Mouse (Mus musculus) midbrain, embryonic 16.5 days (tissue): ENCODE data around the gene Ramp1. TPM values are rescaled to one million over a fixed set of nuclear protein-coding genes. Genes with fewer than 3 reads are reported as not detected.

Experiments
- ATAC-seq: fragments of 200-750 bp; cut with Nextera tagmentation; 2 replicates; pipeline ENCODE4 v1.8.0; 2017; ENCODE audit warnings: moderate TSS enrichment
- H3K27ac ChIP-seq: fragments of 300-500 bp; sonication (generic); 2 replicates; pipeline ENCODE4 v1.5.1; 2014; ENCODE audit warnings: mild to moderate bottlenecking, low read length, mixed read lengths
- H3K27me3 ChIP-seq: fragments of 300-500 bp; sonication (generic); 2 replicates; pipeline ENCODE4 v1.6.1; 2014; ENCODE audit warnings: low read depth, low read length, mixed read lengths; ENCODE audit not compliant: control insufficient read depth, insufficient read depth
- H3K36me3 ChIP-seq: fragments of 300-500 bp; sonication (generic); 2 replicates; pipeline ENCODE4 v1.6.1; 2014; ENCODE audit warnings: mild to moderate bottlenecking, low read length, moderate library complexity, mixed read lengths; ENCODE audit not compliant: control insufficient read depth, insufficient read depth
- H3K4me1 ChIP-seq: fragments of 300-500 bp; sonication (generic); 2 replicates; pipeline ENCODE4 v1.6.1; 2014; ENCODE audit warnings: mild to moderate bottlenecking, low read length, mixed read lengths; ENCODE audit not compliant: control insufficient read depth, insufficient read depth
- H3K4me2 ChIP-seq: fragments of 300-500 bp; sonication (generic); 2 replicates; pipeline ENCODE4 v1.6.1; 2014; ENCODE audit warnings: mild to moderate bottlenecking, low read length, mixed read lengths
- H3K4me3 ChIP-seq: fragments of 300-500 bp; sonication (generic); 2 replicates; pipeline ENCODE4 v1.5.1; 2014; ENCODE audit warnings: low read depth, mild to moderate bottlenecking, low read length, moderate library complexity, mixed read lengths
- H3K9ac ChIP-seq: fragments of 300-500 bp; sonication (generic); 2 replicates; pipeline ENCODE4 v1.6.1; 2014; ENCODE audit warnings: low read depth, low read length, mixed read lengths
- H3K9me3 ChIP-seq: fragments of 300-500 bp; sonication (generic); replicated peaks from 2 replicates; pipeline ENCODE4 v1.6.1; 2014; ENCODE audit warnings: mild to moderate bottlenecking, low read length, mixed read lengths; ENCODE audit not compliant: control insufficient read depth, poor library complexity, severe bottlenecking
- WGBS: fragments of 180-500 bp; shearing (Covaris S2); extraction: QIAGEN DNeasy Blood & Tissue Kit; methylation state at CpG from one replicate; pipeline ENCODE4 v1.1.7; 2014; 5-methylcytosine and 5-hydroxymethylcytosine counted together
- polyA plus RNA-seq: library from polyadenylated mRNA; unstranded; fragments of >200 nt; fragmentation: Nextera tagmentation; extraction: Ambion mirVana; gene quantifications from 2 replicates; pipeline ENCODE4 v1.2.1, GENCODE M21; 2015

Gene Ramp1
- polyA plus RNA-seq, 1 experiment from 2014 or later, result 14.0 TPM

- 78% methylated on average over 5 of the region's 5 CpGs for WGBS
Observed at GRCm38 (mm10) chr1:91206873-91207272, 27.3 kb downstream of the Ramp1 start.

GRCm38 (mm10) chr1:91207334-91208074 is 27.9 kb downstream of the Ramp1 start:
- 77% methylated on average over 3 of the region's 3 CpGs for WGBS
- H3K4me2 ChIP-seq, result no peak overlapping the region
- H3K27ac ChIP-seq, result no peak overlapping the region
- H3K36me3 ChIP-seq, result no peaks in the 10 kb centered on the region
- no peaks in the 10 kb centered on the region for H3K27me3 ChIP-seq
- H3K4me1 ChIP-seq, result peaks cover 4% of the 10 kb centered on the region; the same call in 1 of the 2 replicates
- H3K4me3 ChIP-seq, result no peak overlapping the region
- no peak for ATAC-seq
- no peaks in the 10 kb centered on the region for H3K9me3 ChIP-seq
- no peak overlapping the region for H3K9ac ChIP-seq

More at GRCm38 (mm10) chr1:91206873-91207272, 27.3 kb downstream of the Ramp1 start:
- Histone ChIP-seq H3K9ac (no peak overlapping the region), H3K4me2 (no peak overlapping the region), H3K27ac (no peak overlapping the region), H3K27me3 (no peaks in the 10 kb centered on the region), H3K4me3 (no peak overlapping the region), H3K36me3 (no peaks in the 10 kb centered on the region), H3K4me1 (no peaks in the 10 kb centered on the region), H3K9me3 (no peaks in the 10 kb centered on the region)
- ATAC-seq, result no peak

GRCm38 (mm10) chr1:91209343-91209742 is 29.7 kb downstream of the Ramp1 start:
- no peaks in the 10 kb centered on the region for H3K9me3 ChIP-seq
- peaks cover 4% of the 10 kb centered on the region; the same call in 1 of the 2 replicates for H3K4me1 ChIP-seq
- peak; percentile 73 for ATAC-seq
- H3K9ac ChIP-seq, result 0 out of 2 replicates have a peak overlapping the region, but pooled peaks have one; percentile 10
- H3K4me3 ChIP-seq, result no peak overlapping the region
- 73% methylated on average over 6 of the region's 6 CpGs for WGBS
- H3K27ac ChIP-seq, result peak overlapping the region; percentile 83
- H3K36me3 ChIP-seq, result no peaks in the 10 kb centered on the region
- H3K4me2 ChIP-seq, result no peak overlapping the region
- no peaks in the 10 kb centered on the region for H3K27me3 ChIP-seq

DNA sequence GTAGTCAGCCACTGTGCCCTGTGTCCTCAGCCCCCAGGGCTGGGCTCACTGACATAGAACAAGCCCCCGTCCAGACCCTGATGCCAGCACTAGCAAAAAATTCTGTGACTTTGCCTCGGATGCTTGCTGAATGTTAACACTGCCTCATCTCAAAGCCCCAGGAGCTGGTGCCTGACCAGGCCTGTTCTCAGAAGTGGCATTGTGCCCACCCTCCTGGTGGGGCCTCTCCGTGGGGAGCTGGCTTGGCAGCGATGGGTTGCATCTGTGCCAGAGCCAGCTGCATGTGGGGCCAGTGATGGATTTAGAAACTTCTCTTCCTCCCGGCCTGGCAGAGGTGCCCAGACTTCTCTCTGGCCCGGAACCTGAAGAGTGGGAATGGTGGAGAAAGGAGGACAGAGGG is 30.2 kb downstream of the Ramp1 start:
- H3K4me2 ChIP-seq, result no peak overlapping the region

DNA sequence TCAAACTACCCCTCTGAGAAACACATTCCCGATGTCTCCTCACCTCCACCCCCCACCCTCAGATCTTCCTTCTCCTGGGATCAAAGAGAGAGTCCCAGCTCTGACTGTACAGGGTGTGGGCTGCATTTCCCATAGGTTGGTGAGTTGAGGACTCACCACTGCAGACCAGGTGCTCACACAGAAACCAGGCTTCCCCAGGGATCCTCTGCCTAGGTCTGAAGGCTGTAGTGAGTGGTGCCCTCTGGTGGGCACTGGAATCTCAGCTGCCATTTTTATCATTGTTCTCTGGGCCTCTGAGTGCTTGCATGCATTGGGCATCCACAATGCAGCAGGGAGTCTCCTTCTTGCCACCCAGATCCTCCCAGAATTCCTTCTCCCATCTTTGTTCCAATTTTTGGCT is 31.5 kb downstream of the Ramp1 start:
- Histone ChIP-seq H3K9ac (no peak overlapping the region), H3K36me3 (no peaks in the 10 kb centered on the region), H3K4me3 (no peak overlapping the region), H3K27ac (no peak overlapping the region; the same call in none of the 2 replicates), H3K4me1 (peaks cover 4% of the 10 kb centered on the region; the same call in 1 of the 2 replicates), H3K9me3 (no peaks in the 10 kb centered on the region), H3K27me3 (no peaks in the 10 kb centered on the region), H3K4me2 (no peak overlapping the region)
- 94% methylated on average over 1 of the region's 1 CpGs for WGBS
- no peak for ATAC-seq

More for the DNA sequence above, 30.2 kb downstream of the Ramp1 start:
- peak overlapping the region; percentile 83 for H3K27ac ChIP-seq
- no peaks in the 10 kb centered on the region for H3K27me3 ChIP-seq
- no peaks in the 10 kb centered on the region for H3K36me3 ChIP-seq
- H3K9ac ChIP-seq, result 0 out of 2 replicates have a peak overlapping the region, but pooled peaks have one; percentile 10
- peaks cover 4% of the 10 kb centered on the region; the same call in 1 of the 2 replicates for H3K4me1 ChIP-seq
- peak; percentile 88 for ATAC-seq
- H3K9me3 ChIP-seq, result no peaks in the 10 kb centered on the region
- 73% methylated on average over 6 of the region's 6 CpGs for WGBS
- no peak overlapping the region for H3K4me3 ChIP-seq

DNA sequence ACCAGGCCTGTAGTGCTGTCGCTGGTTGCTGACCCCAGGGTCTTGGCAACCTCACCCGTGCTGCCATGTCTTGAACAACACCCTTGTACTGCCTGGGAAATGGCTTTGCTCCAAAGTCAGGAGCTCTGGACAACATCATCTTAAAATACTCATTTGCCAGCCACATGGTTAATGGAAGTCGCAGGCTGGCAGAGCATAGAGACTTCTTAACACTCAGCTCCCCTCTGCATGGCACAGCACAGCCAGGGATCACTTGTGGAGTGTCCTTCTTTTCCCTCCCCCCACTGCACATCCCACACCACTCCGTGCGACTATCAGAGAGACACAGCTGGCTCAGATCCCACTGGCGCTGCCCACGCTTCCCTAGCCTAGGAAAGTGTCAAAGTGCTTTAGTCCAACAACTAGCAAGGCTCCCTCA is 32.0 kb downstream of the Ramp1 start:
- Histone ChIP-seq H3K4me1 (peaks cover 4% of the 10 kb centered on the region; the same call in 1 of the 2 replicates), H3K9ac (no peak overlapping the region), H3K4me3 (no peak overlapping the region), H3K27me3 (no peaks in the 10 kb centered on the region), H3K9me3 (no peaks in the 10 kb centered on the region), H3K27ac (peak overlapping the region; percentile 64), H3K4me2 (no peak overlapping the region), H3K36me3 (no peaks in the 10 kb centered on the region)
- ATAC-seq, result no peak
- 70% methylated on average over 7 of the region's 7 CpGs for WGBS

GRCm38 (mm10) chr1:91215264-91215663 is 35.6 kb downstream of the Ramp1 start:
- H3K4me3 ChIP-seq, result no peak overlapping the region
- H3K36me3 ChIP-seq, result no peaks in the 10 kb centered on the region
- no peak for ATAC-seq
- H3K9ac ChIP-seq, result no peak overlapping the region
- H3K4me1 ChIP-seq, result peaks cover 4% of the 10 kb centered on the region; the same call in 1 of the 2 replicates
- WGBS, result 85% methylated on average over 1 of the region's 1 CpGs
- no peaks in the 10 kb centered on the region for H3K9me3 ChIP-seq
- H3K4me2 ChIP-seq, result no peak overlapping the region
- no peaks in the 10 kb centered on the region for H3K27me3 ChIP-seq
- H3K27ac ChIP-seq, result no peak overlapping the region

DNA sequence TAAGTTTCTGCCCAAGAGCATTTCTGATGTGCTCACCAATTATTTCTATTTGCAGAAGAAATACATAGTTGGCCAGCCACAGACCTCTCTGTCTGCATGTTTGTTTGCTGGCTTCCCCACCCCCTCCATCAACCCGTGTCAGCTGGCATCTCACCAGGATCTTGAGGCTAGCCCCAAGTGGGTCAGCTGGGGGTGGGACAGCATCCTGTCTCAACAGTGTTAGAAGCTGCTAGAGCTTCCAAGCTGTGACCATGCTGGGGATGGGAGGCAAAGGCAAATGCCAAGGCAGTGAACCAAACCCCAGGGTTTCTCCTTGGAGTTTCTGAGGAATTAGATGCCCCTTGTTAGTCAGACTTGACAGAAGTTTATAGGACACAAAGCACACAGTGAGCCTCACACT is 36.4 kb downstream of the Ramp1 start:
- no peak overlapping the region for H3K4me3 ChIP-seq
- WGBS, result 61% methylated on average over 1 of the region's 1 CpGs
- H3K27ac ChIP-seq, result no peak overlapping the region
- H3K27me3 ChIP-seq, result no peaks in the 10 kb centered on the region
- ATAC-seq, result no peak
- no peaks in the 10 kb centered on the region for H3K36me3 ChIP-seq
- H3K9ac ChIP-seq, result no peak overlapping the region
- peaks cover 4% of the 10 kb centered on the region; the same call in 1 of the 2 replicates for H3K4me1 ChIP-seq
- no peak overlapping the region for H3K4me2 ChIP-seq
- H3K9me3 ChIP-seq, result no peaks in the 10 kb centered on the region

DNA sequence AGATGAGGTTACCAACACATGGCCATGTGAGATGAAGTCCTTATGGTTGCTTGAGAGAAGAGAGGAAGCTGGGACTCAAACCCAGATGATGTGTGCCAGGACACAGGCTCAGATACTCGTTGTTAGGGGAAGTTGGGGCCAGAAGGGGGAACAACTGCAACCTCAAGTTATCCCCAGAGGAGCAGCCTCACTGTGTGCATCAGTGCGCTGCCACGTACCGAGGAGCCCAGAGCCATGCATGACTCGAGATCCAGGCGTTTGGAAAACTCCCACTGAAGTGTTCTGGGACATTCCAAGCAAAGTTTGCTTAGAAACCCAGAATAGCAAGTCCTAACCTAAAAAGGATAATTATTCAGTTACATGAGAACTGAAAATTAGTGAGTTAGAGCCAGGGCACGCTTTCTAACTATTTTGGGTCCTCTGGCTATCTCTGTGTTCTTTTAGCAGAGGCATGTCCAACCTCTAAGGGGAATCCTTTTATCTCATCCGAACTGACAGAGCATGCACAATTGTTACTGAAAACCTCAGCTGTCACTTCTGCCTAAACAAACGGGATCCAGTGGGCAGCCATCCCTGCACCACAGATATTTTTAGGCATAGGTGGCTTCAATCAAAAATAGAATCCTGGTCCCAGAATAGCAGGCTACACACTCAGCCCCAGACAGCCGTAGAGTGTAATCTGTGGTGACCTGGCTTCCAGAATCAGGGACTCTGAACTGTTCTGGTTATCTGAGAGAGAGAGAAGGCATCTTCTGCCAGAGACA is 37.1 kb downstream of the Ramp1 start:
- no peak overlapping the region for H3K9ac ChIP-seq
- H3K27ac ChIP-seq, result no peak overlapping the region
- H3K4me2 ChIP-seq, result no peak overlapping the region
- H3K9me3 ChIP-seq, result no peaks in the 10 kb centered on the region
- WGBS, result 58% methylated on average over 10 of the region's 10 CpGs
- H3K36me3 ChIP-seq, result no peaks in the 10 kb centered on the region
- no peaks in the 10 kb centered on the region for H3K27me3 ChIP-seq
- H3K4me3 ChIP-seq, result no peak overlapping the region
- H3K4me1 ChIP-seq, result peaks cover 4% of the 10 kb centered on the region; the same call in 1 of the 2 replicates
- ATAC-seq, result no peak
